Mouse (Mus musculus) megakaryocyte-erythroid progenitor cell, adult 5-6 weeks (primary cell): ENCODE results near the gene AC129217.1. TPM values are rescaled to one million over a fixed set of nuclear protein-coding genes. Genes with fewer than 3 reads are reported as not detected.

Experiments used
- ATAC-seq: replicated peaks from 2 replicates; pipeline ENCODE4 v1.8.0; 2016; ENCODE audit warnings: mild to moderate bottlenecking, inconsistent platforms; ENCODE audit not compliant: severe bottlenecking, poor library complexity, low FRiP score, low TSS enrichment
- total RNA-seq, 2 experiments: library from RNA; stranded (forward) in 1 of 2; stranded (reverse) in 1 of 2; fragments of 200-1000, 215-1000 nt in 1 of 2; fragments of >200 nt in 1 of 2; fragmentation: Nextera tagmentation in 1 of 2; gene quantifications; 2 replicates each; pipeline ENCODE4 v1.2.3; 2014 to 2017

AC129217.1 gene
- total RNA-seq (2014; fragmentation: Nextera tagmentation) = not detected in 2 replicates
- not detected in 2 replicates for total RNA-seq (2017)

DNA sequence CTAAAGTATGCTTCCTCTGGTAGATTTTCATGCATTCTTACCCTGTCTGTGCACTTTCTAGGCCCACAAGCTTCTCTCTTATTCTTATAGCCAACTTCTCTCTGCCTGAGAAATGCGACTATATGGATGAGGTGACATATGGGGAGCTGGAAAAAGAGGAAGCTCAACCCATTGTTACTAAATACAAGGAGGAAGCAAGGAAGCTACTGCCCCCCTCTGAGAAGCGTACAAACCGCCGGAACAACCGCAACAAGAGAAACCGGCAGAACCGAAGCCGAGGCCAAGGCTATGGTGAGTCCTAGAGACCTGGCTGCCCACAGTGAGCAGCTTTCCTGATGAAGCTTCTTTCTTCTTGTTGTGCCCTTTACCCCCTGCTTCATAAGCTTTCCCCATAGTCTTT is at the start of gene AC129217.1:
Gene AC129217.1 (plus strand): TSS at position 114 of the 400 bp plus-strand sequence.
- ATAC-seq = no peak

DNA sequence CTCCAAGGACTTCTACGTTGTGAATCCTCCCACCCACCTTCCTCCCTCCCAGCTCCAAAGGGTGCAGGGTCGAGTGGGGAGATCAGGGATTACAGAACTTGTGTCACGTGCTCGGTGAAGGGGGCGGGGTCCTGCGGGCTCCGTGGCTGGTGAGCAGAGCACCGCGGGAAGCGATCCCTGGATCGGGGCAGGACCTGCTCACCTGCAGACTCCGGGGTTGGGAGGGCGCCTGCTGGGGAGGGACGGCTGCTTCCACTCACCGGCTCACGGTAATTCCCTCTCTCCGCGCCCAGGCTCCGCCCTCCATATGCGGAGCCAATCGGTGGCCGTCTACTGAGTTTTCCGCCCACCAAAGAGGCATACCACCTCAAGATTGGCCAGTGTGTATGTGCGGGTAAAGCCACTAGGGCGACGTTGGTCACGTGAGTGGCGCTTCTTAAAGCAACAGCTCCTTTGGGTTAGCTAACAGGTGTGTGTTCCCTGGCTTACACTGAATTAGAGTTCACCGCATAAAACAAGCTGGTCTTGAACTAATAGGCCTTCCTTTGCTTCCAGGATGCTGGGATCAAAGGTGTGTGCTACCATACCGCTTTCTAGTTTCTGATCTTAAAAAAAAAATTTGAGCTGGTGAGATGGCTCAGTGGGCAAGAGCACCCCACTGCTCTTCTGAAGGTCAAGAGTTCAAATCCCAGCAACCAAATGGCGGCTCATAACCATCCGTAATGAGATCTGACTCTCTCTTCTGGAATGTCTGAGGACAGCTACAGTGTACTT is 43.4 kb upstream of the AC129217.1 start, which contains the start of gene Taf6l:
Gene Taf6l (minus strand): TSS at position 410 of the 774 bp plus-strand sequence.
- ATAC-seq = peak; percentile 99

DNA sequence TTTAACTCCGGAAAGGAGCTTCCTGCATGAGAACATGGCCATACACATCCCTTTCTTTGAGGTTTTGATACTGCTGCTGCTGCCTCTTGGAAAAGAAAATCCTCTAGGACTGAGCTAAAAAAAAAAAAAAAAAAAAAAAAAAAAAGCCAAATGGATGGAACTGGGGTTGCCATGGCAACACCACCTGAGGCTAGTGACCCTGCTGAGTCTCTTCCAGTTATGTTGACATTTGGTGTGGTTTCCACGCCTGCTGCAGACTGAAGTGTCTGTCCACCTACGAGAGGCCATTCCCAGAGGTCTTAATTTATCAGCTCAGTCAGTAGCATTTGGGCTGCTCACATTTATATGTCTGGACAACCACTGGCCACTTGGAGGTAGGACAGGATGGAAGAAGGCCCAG is 41.1 kb upstream of the AC129217.1 start:
- ATAC-seq = no peak

DNA sequence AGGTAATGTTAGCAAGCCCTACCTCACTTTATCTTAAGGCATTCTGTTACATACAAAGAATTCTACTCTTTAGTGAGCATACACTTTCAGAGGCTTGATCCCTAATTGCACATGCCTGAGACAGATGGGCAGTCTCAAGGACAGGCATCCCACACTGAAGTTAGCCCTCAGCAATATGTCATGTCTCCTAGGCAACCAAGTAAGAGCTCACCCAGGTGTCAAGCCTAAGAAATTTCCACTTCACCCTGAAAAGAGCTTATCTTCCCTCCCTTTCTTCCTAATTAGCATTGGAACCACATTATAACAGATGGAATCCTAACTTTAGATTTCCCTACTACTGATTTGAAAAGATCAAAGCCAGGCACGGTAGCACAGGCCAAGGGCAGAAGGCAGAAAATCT is 40.4 kb upstream of the AC129217.1 start:
- ATAC-seq = no peak

DNA sequence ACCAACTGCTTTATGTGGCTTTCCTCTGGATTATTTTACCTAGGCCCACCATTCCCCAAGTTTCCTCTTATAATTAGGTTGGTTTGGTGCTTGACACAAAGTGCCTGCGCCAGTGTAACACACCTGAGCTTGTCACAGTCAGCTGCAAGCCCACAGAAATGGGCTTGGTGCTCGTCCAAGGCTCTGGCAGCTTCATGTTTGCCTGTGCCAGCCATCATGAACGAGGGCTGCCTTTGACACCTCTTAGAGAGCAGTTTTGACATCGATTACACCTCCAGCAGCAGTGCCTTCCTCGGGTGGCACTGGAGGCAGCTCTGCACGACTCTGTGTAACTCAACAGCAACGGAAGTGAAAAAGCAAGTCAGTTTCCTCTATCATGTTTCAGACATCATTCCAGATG is 39.4 kb upstream of the AC129217.1 start:
- no peak for ATAC-seq

DNA sequence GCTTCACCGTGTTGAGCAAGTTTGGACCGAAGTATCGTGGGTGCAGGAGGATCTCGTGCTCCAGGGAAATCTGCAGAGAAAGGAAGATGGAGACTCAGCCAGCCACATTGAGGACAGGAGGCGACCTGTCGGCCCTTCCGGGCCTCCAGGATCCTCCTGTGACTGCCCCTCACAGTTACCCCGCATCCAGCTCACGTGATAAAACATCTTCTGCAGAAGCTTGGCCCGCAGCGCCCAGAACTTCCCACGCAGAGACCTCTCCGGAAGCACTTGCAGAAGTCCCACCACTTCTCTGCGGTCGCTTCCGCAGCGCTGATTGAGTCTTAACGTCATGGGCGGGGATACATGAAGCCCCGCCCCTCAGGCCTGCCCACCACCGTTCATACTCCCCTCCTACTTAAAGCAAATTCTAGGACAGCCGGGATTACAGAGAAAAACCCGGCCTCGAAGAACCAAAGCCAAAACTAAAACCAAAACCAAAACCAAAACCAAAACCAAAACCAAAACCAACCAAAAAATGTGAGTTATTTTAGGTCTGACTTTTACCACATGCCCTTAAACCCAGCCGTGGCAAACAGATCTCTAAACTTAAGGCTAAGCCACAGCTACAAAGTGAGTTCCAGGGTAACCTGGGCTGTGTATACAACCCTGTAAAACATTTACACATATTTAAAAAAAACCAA is 31.2 kb upstream of the AC129217.1 start, which contains the start of gene Polr2g:
Gene Polr2g (minus strand): TSS at position 314 of the 683 bp plus-strand sequence.
- peak; percentile 78 for ATAC-seq

DNA sequence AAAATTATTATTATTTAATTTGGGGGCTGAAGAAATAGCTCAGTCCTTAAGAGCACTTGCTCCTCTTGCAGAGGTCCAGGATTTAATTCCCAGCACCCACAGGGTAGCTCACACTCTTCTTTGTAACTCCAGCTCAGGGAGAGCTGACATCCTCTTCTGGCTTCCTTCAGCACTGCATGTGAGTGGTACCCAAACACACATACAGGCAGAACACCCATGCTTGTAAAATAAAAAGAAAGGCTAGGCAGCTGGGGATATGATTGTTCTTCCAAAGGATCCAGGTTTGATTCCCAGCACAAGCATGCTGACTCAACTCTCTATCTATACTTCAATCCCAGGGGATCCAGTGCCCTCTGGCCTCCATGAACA is 30.6 kb upstream of the AC129217.1 start:
- no peak for ATAC-seq

DNA sequence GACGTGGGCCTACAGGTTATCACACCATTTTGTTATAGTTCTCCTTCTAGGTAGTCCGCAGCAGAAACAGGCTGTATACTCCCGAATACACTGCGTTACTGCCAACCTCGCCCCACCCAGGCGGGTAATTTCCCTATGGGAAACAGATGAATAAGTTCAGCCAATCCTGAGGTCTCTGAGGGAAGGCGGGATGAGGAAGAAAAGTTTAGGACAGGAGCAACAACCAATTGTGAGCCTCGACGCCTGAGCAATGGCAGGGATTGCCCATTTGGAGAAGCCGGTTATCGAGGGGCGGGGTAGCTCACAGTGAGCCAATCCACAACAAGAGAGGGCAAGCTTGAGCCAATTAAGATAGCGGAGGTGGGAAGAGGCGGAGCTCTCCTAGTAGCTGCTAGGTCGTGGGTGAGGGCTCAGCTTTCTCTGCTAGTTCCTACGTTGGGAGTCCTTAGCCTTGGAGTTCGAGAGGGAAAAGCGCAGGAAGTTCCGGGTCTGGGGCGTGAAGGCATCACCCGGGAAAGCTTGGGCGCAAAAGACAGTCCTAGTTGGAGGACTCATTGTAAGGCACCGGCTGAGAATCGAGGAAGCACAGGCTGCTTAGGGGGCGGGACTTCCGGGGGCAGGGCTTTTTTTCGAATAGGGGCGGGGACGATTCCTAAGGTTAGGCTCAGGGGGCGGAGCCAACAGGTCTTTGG is 27.3 kb upstream of the AC129217.1 start, which contains the start of gene Zbtb3:
Gene Zbtb3 (plus strand): TSS at position 426 of the 692 bp plus-strand sequence.
- ATAC-seq = peak; percentile 95

DNA sequence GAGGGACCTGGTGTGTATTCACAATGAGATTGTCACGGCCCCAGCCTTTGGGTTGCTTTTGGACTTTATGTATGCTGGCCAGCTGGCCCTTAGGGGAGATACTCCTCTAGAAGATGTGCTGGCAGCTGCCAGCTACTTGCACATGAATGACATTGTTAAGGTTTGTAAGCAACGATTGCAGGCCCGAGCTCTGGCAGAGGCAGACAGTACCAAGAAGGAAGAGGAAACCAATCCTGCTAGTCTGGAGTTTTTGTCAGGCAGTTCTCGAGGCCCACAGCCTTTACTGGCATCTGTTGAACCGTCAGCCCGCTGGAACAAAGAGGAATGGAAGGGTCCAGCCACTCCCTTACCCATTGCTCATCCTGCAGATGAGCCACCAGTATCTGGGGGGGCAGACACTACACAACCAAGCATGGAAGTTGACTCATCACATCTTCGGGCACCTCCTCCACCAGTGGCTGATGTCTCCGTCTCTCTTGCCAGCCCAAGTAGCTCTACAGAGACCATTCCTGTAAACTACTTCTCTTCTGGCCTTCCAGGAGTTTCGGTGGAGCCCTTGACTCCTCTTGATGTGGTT is 26.3 kb upstream of the AC129217.1 start:
- ATAC-seq = no peak

DNA sequence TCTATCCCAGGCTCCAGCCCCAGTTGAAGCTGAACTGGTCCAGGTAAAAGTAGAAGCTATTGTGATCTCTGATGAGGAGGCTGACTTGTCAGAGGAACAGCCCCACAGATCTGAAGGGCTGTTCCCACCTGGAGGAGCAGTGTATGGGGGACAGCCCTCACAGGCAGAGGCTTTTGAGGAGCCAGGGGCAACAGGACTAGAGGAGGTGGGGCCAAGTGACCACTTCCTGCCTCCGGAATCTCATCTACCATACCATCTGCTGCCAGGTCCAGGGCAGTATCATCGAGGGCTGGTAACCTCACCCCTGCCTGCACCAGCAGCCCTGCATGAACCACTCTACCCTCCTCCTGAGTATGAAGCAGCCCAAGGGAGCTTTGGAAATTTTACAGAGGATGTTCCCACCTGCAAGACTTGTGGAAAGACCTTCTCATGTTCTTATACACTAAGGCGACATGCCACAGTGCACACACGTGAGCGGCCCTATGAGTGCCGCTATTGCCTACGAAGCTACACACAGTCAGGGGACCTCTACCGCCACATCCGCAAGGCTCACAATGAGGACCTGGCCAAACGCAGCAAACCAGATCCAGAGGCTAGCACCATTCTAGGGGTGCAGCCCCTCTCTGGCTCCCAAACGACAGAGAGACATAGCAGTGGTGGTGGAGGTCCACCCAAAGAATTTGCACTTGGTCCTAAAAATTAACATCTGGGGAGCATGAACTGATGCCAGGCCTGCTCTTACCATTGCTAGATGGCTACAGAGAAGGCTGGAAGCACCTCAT is 25.5 kb upstream of the AC129217.1 start:
- no peak for ATAC-seq

DNA sequence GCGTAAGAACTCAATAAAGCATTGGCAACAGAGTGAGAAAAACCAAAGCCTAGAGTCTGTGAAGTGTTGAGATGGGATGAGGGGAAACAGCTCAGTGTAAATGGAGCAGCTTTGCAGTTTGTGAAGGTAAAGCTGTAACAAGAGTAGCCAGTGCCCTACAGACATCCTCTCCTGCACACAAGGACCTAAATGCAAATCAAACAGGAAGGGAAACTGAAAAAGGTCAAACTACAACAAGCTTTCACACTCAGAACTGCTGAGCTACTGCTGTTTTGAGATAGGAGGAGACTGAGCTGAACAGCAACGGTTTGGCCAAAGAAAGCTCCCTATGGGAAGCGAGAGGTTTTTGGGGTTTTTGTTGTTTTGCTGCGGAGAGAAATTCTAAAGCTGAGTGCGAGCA is 22.8 kb upstream of the AC129217.1 start:
- ATAC-seq = no peak

DNA sequence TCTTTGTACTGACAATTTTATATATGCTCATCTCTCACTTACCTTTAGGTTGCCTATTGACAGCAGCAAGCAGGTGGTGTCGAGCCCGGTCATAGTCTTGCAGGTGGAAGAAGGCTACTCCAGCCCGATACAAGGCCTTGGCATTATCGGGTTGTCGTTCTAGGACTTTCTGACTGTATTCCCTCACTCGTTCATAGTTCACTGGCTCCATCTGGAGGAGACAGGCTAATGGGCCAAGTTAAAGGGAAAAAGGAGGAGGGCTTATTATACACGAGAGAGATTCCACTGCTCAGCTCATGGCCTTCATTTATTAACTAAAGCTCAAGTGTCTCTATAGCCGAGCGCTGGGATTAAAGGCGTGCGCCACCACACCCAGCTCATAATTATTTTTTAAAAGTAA is 13.8 kb upstream of the AC129217.1 start:
- no peak for ATAC-seq

DNA sequence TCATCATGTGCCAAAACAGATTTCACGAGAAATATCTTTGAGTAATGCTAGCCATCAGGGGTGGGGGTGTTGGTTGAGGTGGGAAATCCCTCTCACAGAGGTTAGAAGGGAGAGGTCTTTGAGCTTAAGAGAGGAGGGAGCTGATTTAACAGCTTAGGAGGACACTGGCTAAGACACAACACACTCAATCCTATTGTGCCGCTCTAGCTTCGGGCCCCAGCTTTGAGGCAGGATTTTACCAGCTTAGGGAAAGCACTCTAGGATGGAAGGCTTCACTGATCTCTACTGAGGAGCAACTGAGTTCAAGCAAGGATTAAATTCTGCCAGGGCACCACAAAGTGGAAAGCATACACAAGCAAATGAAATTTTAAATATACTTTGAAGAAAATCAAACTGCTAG is 12.6 kb upstream of the AC129217.1 start:
- no peak for ATAC-seq

DNA sequence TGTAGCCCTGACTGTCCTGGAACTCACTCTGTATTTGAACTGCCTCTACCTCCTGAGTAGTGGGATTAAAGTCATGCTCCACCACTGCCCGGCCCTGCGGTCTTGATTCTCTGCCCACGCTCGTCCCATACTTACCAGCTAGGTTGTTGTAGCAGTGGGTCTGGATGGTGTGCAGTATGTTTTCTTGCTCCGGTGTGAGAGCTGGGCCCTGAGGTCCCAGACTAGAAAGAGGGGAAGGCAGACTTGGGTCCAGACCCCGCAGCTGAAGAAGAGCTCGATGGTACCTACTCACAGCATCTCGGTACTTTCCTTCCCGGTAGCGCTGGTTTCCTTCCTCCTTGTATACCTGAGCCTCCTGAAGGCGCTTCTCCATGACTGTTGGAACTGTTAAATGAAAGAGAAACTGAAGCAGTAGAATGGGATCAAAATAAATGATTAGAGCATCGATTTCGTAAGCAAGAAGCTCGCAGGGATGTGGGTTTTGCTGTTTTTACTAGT is 11.2 kb upstream of the AC129217.1 start:
- ATAC-seq = no peak

DNA sequence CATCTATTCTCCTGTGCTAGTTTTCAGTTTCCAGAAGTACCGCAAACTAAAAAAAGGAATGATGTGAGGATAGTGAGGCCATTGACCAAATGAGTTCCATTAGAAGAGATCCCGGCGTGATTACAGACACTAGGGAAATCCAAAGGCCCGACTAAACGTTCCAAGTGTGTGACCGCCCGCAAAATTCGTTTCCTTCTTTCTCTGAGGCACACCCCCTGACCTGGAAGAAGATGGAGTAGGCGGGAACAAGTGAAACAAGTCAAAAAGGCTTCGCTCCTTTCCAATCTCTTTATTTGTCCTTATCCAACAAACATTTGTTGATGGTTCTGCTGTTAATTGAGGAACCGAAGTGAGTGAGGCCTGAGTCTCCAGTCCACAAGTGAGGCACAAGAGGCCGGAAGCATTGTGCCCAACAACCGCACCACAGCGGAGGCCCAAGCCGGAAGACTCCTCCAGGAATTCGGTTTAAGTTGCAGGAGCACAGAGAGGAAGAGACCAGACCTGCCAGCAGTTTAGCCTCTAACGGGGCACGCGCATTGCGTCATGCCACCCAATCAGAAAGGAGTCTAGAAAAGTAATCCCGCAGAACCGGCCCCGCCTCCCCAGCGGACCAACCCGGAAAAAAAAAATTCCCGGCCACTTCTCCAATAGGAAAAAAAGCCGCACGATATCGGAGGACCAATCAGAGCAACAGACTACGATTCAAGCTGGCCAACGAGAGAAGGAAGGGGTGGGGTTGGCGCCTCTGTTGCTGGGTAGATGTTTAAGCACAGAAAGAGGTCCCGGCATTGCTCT is 10.6 kb upstream of the AC129217.1 start, which contains the start of gene Ttc9c:
Gene Ttc9c (minus strand): TSS at position 533 of the 795 bp plus-strand sequence.
- ATAC-seq = peak; percentile 82

DNA sequence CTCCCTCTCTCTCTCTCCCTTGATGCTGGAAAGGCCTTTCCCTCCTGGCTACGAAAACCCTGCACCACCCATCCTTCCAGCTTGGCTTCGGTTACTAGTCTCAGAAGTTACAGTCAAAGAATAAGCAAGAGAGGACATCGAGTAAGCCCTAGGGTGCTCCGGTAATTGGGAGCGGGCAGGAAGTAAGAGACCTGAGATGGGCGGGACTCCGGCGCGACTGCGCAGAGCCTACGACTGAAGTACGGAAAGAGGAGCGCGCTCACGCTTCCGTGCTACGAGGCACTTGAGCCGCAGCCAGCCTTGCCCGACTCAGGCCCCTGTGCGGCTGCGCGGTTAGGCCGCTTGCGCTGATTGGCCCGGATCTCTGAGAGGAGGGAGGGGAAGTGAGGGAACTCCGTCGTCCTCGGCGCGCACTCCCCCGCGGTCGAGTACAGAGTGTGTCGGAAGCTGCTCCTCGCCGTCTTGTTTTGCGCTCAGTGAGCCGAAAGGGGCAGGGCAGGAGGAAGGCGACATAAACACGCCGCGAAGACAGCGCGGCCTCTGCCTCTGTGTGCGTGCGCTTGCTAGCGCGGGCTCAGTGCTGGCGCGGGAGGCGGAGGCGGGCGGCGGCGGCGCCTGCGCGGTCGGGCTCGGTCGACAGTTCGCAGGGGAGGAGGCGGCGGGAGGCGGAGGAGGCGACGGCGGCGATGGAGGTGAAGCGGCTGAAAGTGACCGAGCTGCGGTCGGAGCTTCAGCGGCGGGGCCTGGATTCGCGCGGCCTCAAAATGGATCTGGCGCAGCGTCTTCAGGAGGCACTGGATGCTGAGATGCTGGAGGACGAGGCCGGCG is 9.8 kb upstream of the AC129217.1 start, which contains the start of gene Hnrnpul2:
Gene Hnrnpul2 (plus strand): TSS at position 415 of the 828 bp plus-strand sequence.
- ATAC-seq = peak; percentile 90

DNA sequence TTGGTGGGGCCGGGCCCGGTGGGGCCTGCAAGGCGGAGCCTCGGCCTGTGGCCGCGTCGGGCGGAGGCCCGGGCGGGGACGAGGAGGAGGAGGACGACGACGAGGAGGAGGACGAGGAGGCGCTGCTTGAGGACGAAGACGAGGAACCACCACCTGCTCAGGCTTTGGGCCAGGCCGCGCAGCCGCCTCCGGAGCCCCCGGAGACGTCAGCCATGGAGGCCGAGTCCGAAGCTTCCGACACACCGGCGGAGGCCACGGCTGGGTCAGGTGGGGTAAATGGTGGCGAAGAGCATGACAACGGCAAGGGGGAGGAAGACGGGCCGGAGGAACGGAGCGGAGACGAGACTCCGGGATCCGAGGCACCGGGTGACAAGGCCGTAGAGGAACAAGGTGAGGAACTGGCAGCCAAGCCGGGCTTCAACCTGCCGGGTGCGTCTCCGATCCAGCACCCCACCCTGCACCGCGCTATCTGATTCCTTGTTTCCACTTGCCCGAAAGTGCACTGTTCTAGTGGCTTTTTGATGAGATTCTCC is 9.1 kb upstream of the AC129217.1 start:
- ATAC-seq = no peak
